Mouse (Mus musculus) heart, postnatal 0 days (tissue): ENCODE measurements around the gene Gm10644. TPM values are rescaled to one million over a fixed set of nuclear protein-coding genes. Genes with fewer than 3 reads are reported as not detected.

Experiments
- ATAC-seq: fragments of 200-750 bp; cut with Nextera tagmentation; 2 replicates; pipeline ENCODE4 v1.8.0; 2017; ENCODE audit warnings: low read depth, moderate number of reproducible peaks, moderate library complexity; ENCODE audit not compliant: insufficient read depth
- DNase-seq: peaks from one replicate; pipeline ENCODE4 v3.0.0-alpha.2; 2016; ENCODE audit warnings: low spot score
- H3K27ac ChIP-seq: fragments of 300-500 bp; sonication (generic); 2 replicates; pipeline ENCODE4 v1.5.1; 2014; ENCODE audit warnings: low read depth, mild to moderate bottlenecking
- H3K27me3 ChIP-seq: fragments of 300-500 bp; sonication (generic); 2 replicates; pipeline ENCODE4 v1.6.1; 2014; ENCODE audit warnings: low read length, mixed read lengths; ENCODE audit not compliant: control insufficient read depth, insufficient read depth
- H3K36me3 ChIP-seq: fragments of 300-500 bp; sonication (generic); replicated peaks from 2 replicates; pipeline ENCODE4 v1.6.1; 2014; ENCODE audit warnings: low read length, mixed read lengths; ENCODE audit not compliant: control insufficient read depth, insufficient read depth
- H3K4me1 ChIP-seq: fragments of 300-500 bp; sonication (generic); 2 replicates; pipeline ENCODE4 v1.6.1; 2014; ENCODE audit warnings: antibody characterized with exemption; ENCODE audit not compliant: control insufficient read depth, insufficient read depth
- H3K4me2 ChIP-seq: fragments of 300-500 bp; sonication (generic); 2 replicates; pipeline ENCODE4 v1.6.1; 2014; ENCODE audit warnings: low read depth, mild to moderate bottlenecking, low read length, moderate library complexity
- H3K4me3 ChIP-seq: fragments of 300-500 bp; sonication (generic); 2 replicates; pipeline ENCODE4 v1.5.1; 2014; ENCODE audit warnings: low read depth, low read length
- H3K9ac ChIP-seq: fragments of 300-500 bp; sonication (generic); replicated peaks from 2 replicates; pipeline ENCODE4 v1.6.1; 2014; ENCODE audit warnings: low read depth, low read length, mixed read lengths
- H3K9me3 ChIP-seq: fragments of 300-500 bp; sonication (generic); replicated peaks from 2 replicates; pipeline ENCODE4 v1.6.1; 2016; ENCODE audit warnings: low read length; ENCODE audit not compliant: control insufficient read depth
- CTCF ChIP-seq: IDR thresholded peaks from 2 replicates; pipeline ENCODE4 v1.5.1; 2016; ENCODE audit warnings: antibody characterized with exemption, control low read depth, low read depth
- EP300 ChIP-seq: IDR thresholded peaks from 2 replicates; pipeline ENCODE4 v1.6.1; 2016; ENCODE audit warnings: antibody characterized with exemption, low read depth
- WGBS: fragments of 180-500 bp; shearing (Covaris S2); extraction: QIAGEN DNeasy Blood & Tissue Kit; methylation state at CpG from one replicate; pipeline ENCODE4 v1.1.7; 2014; 5-methylcytosine and 5-hydroxymethylcytosine counted together
- polyA plus RNA-seq: library from polyadenylated mRNA; unstranded; fragments of >200 nt; fragmentation: Nextera tagmentation; extraction: Ambion mirVana; gene quantifications from 2 replicates; pipeline ENCODE4 v1.2.1, GENCODE M21; 2015
- total RNA-seq: library from RNA; depleted of rRNA; stranded (reverse); fragments of >200 nt; gene quantifications from 2 replicates; pipeline ENCODE4 v1.2.3, GENCODE M21; 2014; ENCODE audit warnings: low replicate concordance

Gm10644 gene
- total and polyA plus RNA-seq, 2 experiments from 2014 or later = 0.08 to 0.42 TPM

DNA sequence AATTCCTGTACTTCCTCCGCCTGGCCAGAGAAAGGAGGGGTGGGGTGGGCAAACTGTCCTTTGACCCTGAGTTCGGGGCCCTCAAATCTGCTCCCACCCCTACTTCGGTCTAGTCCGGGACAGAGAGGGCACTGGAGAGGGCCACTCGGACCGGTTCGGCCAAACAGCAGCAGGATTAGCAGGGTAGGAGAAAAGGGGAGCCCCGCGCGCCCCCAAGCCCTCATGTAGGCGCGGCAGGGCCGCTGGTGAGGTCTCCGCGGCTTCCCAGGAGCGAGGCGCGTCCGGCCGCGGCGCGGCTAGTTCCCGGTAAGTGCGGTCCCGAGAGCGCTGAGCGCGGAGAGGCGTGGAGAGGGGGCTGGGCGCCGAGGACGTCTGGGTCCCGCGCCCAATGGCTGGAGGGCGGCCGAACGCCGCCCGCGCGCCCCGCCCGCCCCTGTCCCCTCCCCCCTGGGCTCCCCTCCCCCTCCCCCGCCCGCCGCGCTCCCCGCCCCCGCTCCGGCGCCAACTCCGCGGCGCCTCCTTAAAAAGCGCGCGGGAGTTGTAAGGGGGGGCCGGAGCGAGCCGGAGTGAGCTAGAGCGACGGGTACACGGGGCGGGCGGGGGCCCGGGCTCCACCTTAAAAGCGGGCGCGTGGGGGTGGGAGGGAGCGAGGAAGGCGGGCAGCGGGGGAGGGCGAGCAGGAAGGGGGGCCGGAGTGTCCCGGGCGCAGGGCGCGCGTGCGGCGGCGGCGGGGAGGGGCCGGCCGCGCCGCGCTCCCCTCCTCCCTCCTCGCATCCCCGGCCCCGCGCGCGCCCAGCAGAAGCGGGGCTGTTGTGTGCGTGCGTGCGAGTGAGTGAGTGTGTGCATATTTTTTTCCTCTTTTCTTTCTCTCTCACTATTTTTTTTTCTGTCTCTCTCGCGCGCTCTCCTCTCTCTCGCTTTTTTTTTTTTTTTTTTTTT, 41.8 kb upstream of the Gm10644 start:
- WGBS = under 1% methylated on average over 47 of the region's 103 CpGs
- Histone ChIP-seq H3K4me1 (0 out of 2 replicates have a peak, but pooled peaks cover 5% of the 10 kb centered on the region), H3K9me3 (no peaks in the 10 kb centered on the region), H3K4me3 (peak overlapping the region; percentile 92), H3K36me3 (peaks cover 44% of the 10 kb centered on the region), H3K9ac (peak overlapping the region; percentile 78), H3K27ac (peak overlapping the region; percentile 91), H3K4me2 (peak overlapping the region; percentile 71), H3K27me3 (no peaks in the 10 kb centered on the region)
- TF ChIP-seq CTCF (no peak), EP300 (peak; percentile 24; the same call in 1 of the 2 replicates)
- ATAC-seq (peak; percentile 86), DNase-seq (peak; percentile 90)

DNA sequence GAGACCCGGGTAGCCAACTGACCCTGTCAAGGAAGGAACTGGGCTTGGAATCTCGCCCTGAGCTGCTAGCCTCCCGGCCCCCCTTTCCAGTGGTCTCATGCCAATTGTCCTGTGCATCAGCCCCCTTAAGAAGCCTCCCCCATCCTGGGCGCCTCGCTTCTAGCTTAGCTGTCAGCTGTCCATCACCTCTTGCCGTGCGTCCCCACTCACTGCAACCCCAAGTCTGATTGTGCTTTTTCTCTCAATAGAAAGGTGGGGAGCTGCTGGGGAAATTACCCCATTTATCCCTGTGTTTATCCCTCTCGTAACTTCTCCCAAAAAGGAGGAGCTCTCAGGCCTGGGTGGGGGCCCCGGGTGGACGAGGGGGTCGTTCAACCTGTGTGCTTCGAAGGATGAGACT, 41.0 kb upstream of the Gm10644 start:
- no peak for ATAC-seq
- peaks cover 45% of the 10 kb centered on the region for H3K36me3 ChIP-seq

DNA sequence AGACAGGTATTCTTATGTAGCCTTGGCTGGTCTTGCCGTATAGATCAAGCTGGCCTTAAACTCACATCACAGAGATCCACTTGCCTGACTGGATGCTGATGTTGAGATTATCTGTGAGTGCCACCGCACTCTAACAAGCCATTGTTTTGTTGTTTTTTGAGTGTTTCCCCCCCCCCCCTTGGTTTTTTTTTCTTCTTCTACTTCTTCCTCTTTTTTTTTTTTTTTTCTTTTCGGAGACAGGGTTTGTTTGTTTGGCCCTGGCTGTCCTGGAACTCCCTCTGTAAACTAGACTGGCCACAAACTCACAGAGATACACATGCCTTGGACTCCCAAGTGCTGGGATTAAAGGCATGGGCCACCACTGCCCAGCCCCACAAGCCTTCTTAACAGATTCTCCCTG, 39.0 kb upstream of the Gm10644 start:
- Histone ChIP-seq H3K9ac (no peak overlapping the region), H3K27me3 (no peaks in the 10 kb centered on the region), H3K36me3 (peaks cover 52% of the 10 kb centered on the region), H3K9me3 (no peaks in the 10 kb centered on the region), H3K4me1 (0 out of 2 replicates have a peak, but pooled peaks cover 5% of the 10 kb centered on the region), H3K27ac (no peak overlapping the region), H3K4me2 (no peak overlapping the region), H3K4me3 (no peak overlapping the region)
- WGBS = 77% methylated on average over 3 of the region's 3 CpGs
- ATAC-seq (no peak), DNase-seq (no peak)
- TF ChIP-seq CTCF (no peak), EP300 (no peak)

More for the DNA sequence above, 41.0 kb upstream of the Gm10644 start:
- H3K4me2 ChIP-seq = peak overlapping the region; percentile 71
- peak overlapping the region; percentile 91; the same call in 1 of the 2 replicates for H3K27ac ChIP-seq
- TF ChIP-seq CTCF (no peak), EP300 (no peak)
- 0 out of 2 replicates have a peak, but pooled peaks cover 5% of the 10 kb centered on the region for H3K4me1 ChIP-seq
- H3K27me3 ChIP-seq = no peaks in the 10 kb centered on the region
- no peak for DNase-seq
- no peak overlapping the region for H3K4me3 ChIP-seq
- WGBS = 36% methylated on average over 12 of the region's 12 CpGs
- H3K9me3 ChIP-seq = no peaks in the 10 kb centered on the region
- 0 out of 2 replicates have a peak overlapping the region, but pooled peaks have one; percentile 78 for H3K9ac ChIP-seq

DNA sequence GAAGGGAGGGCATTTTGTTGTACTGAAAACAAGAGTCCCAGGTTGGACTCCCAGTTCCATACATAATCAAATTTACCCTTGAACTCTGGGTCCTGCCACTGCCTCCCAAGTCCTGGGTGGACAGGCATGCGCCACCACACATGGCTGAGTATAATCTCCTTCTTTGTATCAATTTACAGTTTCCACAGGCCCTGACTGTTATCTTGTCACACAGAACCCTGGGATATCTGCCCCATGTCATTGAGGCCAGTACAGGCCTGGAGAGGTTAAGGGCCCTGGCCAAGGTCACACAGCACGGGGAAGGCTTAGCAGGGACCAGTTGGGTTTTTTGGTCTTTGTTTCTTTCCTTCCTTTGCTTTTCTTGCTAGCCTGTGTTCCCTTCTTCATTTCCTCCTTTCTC, 37.5 kb upstream of the Gm10644 start:
- Histone ChIP-seq H3K36me3 (peaks cover 67% of the 10 kb centered on the region), H3K9ac (no peak overlapping the region), H3K27me3 (no peaks in the 10 kb centered on the region), H3K9me3 (no peaks in the 10 kb centered on the region), H3K4me2 (no peak overlapping the region), H3K4me1 (0 out of 2 replicates have a peak, but pooled peaks cover 2% of the 10 kb centered on the region), H3K4me3 (no peak overlapping the region), H3K27ac (no peak overlapping the region)
- 80% methylated on average over 2 of the region's 2 CpGs for WGBS
- no peak for TF ChIP-seq EP300
- TF ChIP-seq CTCF = no peak
- ATAC-seq = no peak
- no peak for DNase-seq

DNA sequence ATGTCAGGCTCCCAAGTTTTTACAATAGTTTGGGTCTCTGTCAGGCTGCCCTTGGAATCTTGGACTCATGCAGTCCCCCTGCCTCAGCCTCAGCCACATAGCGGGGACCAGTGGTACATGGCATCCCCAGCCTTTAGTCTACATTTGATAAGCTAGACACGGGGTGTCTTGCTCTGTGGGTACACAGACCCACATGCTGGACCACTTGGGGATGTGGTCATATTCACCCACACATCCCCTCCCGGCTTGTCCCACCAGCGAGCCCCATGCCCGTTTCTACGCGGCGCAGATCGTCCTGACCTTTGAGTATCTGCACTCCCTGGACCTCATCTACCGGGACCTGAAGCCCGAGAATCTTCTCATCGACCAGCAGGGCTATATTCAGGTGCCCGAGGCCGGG, 35.2 kb upstream of the Gm10644 start:
- peaks cover 86% of the 10 kb centered on the region for H3K36me3 ChIP-seq
- no peaks in the 10 kb centered on the region for H3K9me3 ChIP-seq
- WGBS = 92% methylated on average over 14 of the region's 14 CpGs
- H3K9ac ChIP-seq = no peak overlapping the region
- TF ChIP-seq EP300 (no peak), CTCF (no peak)
- no peak overlapping the region for H3K4me3 ChIP-seq
- no peaks in the 10 kb centered on the region for H3K27me3 ChIP-seq
- H3K4me1 ChIP-seq = no peaks in the 10 kb centered on the region
- H3K4me2 ChIP-seq = no peak overlapping the region
- ATAC-seq (peak; percentile 22; the same call in 1 of the 2 replicates), DNase-seq (no peak)
- H3K27ac ChIP-seq = no peak overlapping the region
